ENCODE assay signal across 8 mouse cellular contexts in genomic region chr14:47276036-47276603, GRCm38 (mm10). TPM values are rescaled to one million over a fixed set of nuclear protein-coding genes. Genes with fewer than 3 reads are reported as not detected.
DNase-seq lines count a peak whose midpoint lies in the region; ATAC-seq lines count a peak whose summit lies in the region.

No protein-coding gene starts in this region.

- intact Hi-C loops in heart, postnatal 25 days (cut with DNase I), result loop anchor here (5.0 kb wide), 1 partner anchor 121 kb away; no protein-coding TSS in a partner anchor

- H3K4me2 ChIP-seq in embryonic facial prominence, embryonic 12.5 days (replicated peaks), result peak overlapping the region; percentile 60
- H3K4me2 ChIP-seq in intestine, embryonic 14.5 days (ENCODE audit: low read length), result peak overlapping the region; percentile 77
- H3K4me2 ChIP-seq in midbrain, embryonic 11.5 days, result peak overlapping the region; percentile 65

- peak; percentile 87 for DNase-seq in heart, adult 11 months
- DNase-seq in heart, postnatal 25 days (ENCODE audit: low spot score), result no peak
- DNase-seq in CD4-positive helper T cell, adult 2 months (ENCODE audit: low read depth, low spot score), result peak; percentile 40
- DNase-seq in intestine, embryonic 14.5 days (ENCODE audit: low spot score), result peak; percentile 72
- DNase-seq in midbrain, embryonic 11.5 days (ENCODE audit: low spot score, missing footprints), result peak; percentile 91
- no peak for DNase-seq in right cerebral cortex, postnatal 25 days
- no peak for DNase-seq in layer of hippocampus, postnatal 14 days (ENCODE audit: low spot score in 2 of 2)

- peaks cover 23% of the 10 kb centered on the region for H3K36me3 ChIP-seq in embryonic facial prominence, embryonic 12.5 days
- H3K36me3 ChIP-seq in intestine, embryonic 14.5 days (ENCODE audit: control insufficient read depth, insufficient read depth, low read length), result peaks cover 24% of the 10 kb centered on the region
- no peaks in the 10 kb centered on the region; the same call in 1 of the 2 replicates for H3K36me3 ChIP-seq in midbrain, embryonic 11.5 days (ENCODE audit: control insufficient read depth, insufficient read depth, low read length)

- no peak; the same call in 1 of the 2 replicates for ATAC-seq in embryonic facial prominence, embryonic 12.5 days (ENCODE audit: insufficient number of reproducible peaks, insufficient read depth, low FRiP score, low TSS enrichment)
- ATAC-seq in intestine, embryonic 14.5 days (replicated peaks; ENCODE audit: low FRiP score, low TSS enrichment, low read depth), result peak; percentile 47; the same call in 1 of the 2 replicates
- peak; percentile 33; the same call in 1 of the 2 replicates for ATAC-seq in midbrain, embryonic 11.5 days (ENCODE audit: low FRiP score)

- peak overlapping the region; percentile 94 for H3K9ac ChIP-seq in embryonic facial prominence, embryonic 12.5 days
- peak overlapping the region; percentile 86 for H3K9ac ChIP-seq in intestine, embryonic 14.5 days (ENCODE audit: low read length)
- H3K9ac ChIP-seq in midbrain, embryonic 11.5 days (ENCODE audit: low read length), result peak overlapping the region; percentile 76

- peaks cover 18% of the 10 kb centered on the region; the same call in 1 of the 2 replicates for H3K4me1 ChIP-seq in embryonic facial prominence, embryonic 12.5 days
- H3K4me1 ChIP-seq in intestine, embryonic 14.5 days (replicated peaks; ENCODE audit: control insufficient read depth, insufficient read depth, low read length), result peaks cover 12% of the 10 kb centered on the region
- peaks cover 3% of the 10 kb centered on the region for H3K4me1 ChIP-seq in midbrain, embryonic 11.5 days (ENCODE audit: control insufficient read depth, insufficient read depth, low read length)

- H3K9me3 ChIP-seq in embryonic facial prominence, embryonic 12.5 days, result no peaks in the 10 kb centered on the region
- H3K9me3 ChIP-seq in intestine, embryonic 14.5 days (ENCODE audit: control insufficient read depth, low read length), result no peaks in the 10 kb centered on the region
- no peaks in the 10 kb centered on the region for H3K9me3 ChIP-seq in midbrain, embryonic 11.5 days (ENCODE audit: control insufficient read depth, low read length)

- peak overlapping the region; percentile 91 for H3K27ac ChIP-seq in embryonic facial prominence, embryonic 12.5 days
- peak overlapping the region; percentile 97 for H3K27ac ChIP-seq in intestine, embryonic 14.5 days (ENCODE audit: low read depth)
- H3K27ac ChIP-seq in midbrain, embryonic 11.5 days (ENCODE audit: low read depth, low read length), result peak overlapping the region; percentile 57; the same call in 1 of the 2 replicates

- 3% methylated on average over 22 of the region's 22 CpGs for WGBS in embryonic facial prominence, embryonic 12.5 days
- 2% methylated on average over 22 of the region's 22 CpGs for WGBS in intestine, embryonic 14.5 days
- WGBS in midbrain, embryonic 11.5 days, result 3% methylated on average over 22 of the region's 22 CpGs

- H3K27me3 ChIP-seq in embryonic facial prominence, embryonic 12.5 days, result no peaks in the 10 kb centered on the region
- no peaks in the 10 kb centered on the region for H3K27me3 ChIP-seq in intestine, embryonic 14.5 days (replicated peaks; ENCODE audit: control insufficient read depth, insufficient read depth, low read length)
- no peaks in the 10 kb centered on the region for H3K27me3 ChIP-seq in midbrain, embryonic 11.5 days (ENCODE audit: control insufficient read depth, insufficient read depth, low read length)

- H3K4me3 ChIP-seq in embryonic facial prominence, embryonic 12.5 days, result peak overlapping the region; percentile 88
- H3K4me3 ChIP-seq in intestine, embryonic 14.5 days (ENCODE audit: low read depth, low read length), result peak overlapping the region; percentile 93
- H3K4me3 ChIP-seq in midbrain, embryonic 11.5 days (ENCODE audit: low read depth, low read length), result peak overlapping the region; percentile 67

RNA-seq across cellular contexts. Expression of gene Wdhd1, which starts 0.5 kb away (rescaled TPM):
- total RNA-seq in heart, postnatal 25 days (2021), result 1 to 10 TPM in 1 of 2 experiments, under 1 TPM in 1; 0.75 to 1.8 TPM
- 45.3 and 48.7 TPM in 2 replicates for polyA plus RNA-seq in embryonic facial prominence, embryonic 12.5 days (2016; fragmentation: Nextera tagmentation; extraction: Ambion mirVana)
- polyA plus RNA-seq in intestine, embryonic 14.5 days (2014; fragmentation: Nextera tagmentation; extraction: Ambion mirVana), result 34.8 and 39.9 TPM in 2 replicates
- 47.3 and 48.1 TPM in 2 replicates for polyA plus RNA-seq in midbrain, embryonic 11.5 days (2014; fragmentation: Nextera tagmentation; extraction: Ambion mirVana)
- total RNA-seq in layer of hippocampus, postnatal 14 days (2021), result 1 to 10 TPM; 5.2 to 6.9 TPM

RNA-seq across cellular contexts. Expression of gene Socs4, which starts 0.6 kb away (rescaled TPM):
- 10 to 100 TPM; 13.1 to 16.9 TPM for total RNA-seq in heart, postnatal 25 days (2021)
- 3.5 and 3.9 TPM in 2 replicates for polyA plus RNA-seq in embryonic facial prominence, embryonic 12.5 days (2016; fragmentation: Nextera tagmentation; extraction: Ambion mirVana)
- 4.0 and 4.5 TPM in 2 replicates for polyA plus RNA-seq in intestine, embryonic 14.5 days (2014; fragmentation: Nextera tagmentation; extraction: Ambion mirVana)
- 5.8 and 8.3 TPM in 2 replicates for polyA plus RNA-seq in midbrain, embryonic 11.5 days (2014; fragmentation: Nextera tagmentation; extraction: Ambion mirVana)
- total RNA-seq in layer of hippocampus, postnatal 14 days (2021), result 10 to 100 TPM; 10.7 to 11.2 TPM

RNA-seq across cellular contexts. Expression of gene Mapk1ip1l, which starts 21.9 kb away (rescaled TPM):
- 10 to 100 TPM; 31.3 to 36.7 TPM for total RNA-seq in heart, postnatal 25 days (2021)
- 77.9 and 83.7 TPM in 2 replicates for polyA plus RNA-seq in embryonic facial prominence, embryonic 12.5 days (2016; fragmentation: Nextera tagmentation; extraction: Ambion mirVana)
- 83.6 and 88.9 TPM in 2 replicates for polyA plus RNA-seq in intestine, embryonic 14.5 days (2014; fragmentation: Nextera tagmentation; extraction: Ambion mirVana)
- polyA plus RNA-seq in midbrain, embryonic 11.5 days (2014; fragmentation: Nextera tagmentation; extraction: Ambion mirVana), result 91.0 and 97.6 TPM in 2 replicates
- 10 to 100 TPM; 69.2 to 71.0 TPM for total RNA-seq in layer of hippocampus, postnatal 14 days (2021)

Comparison
In these comparisons a context has a peak if more than half of its experiments do, and no peak if none do; other contexts are left out.
1. DNase-seq: peak in heart, adult 11 months (single experiment), CD4-positive helper T cell, adult 2 months (single experiment), intestine, embryonic 14.5 days (single experiment) and midbrain, embryonic 11.5 days (single experiment); none in heart, postnatal 25 days (single experiment), right cerebral cortex, postnatal 25 days (single experiment) and layer of hippocampus, postnatal 14 days (0 of 2).
2. Peak in every context shown above with its lines, with median percentiles within 50 percentile points of each other: H3K27ac ChIP-seq, H3K4me2 ChIP-seq, H3K4me3 ChIP-seq and H3K9ac ChIP-seq.